Mouse (Mus musculus): ENCODE results near the gene Klk10.

- no peak for TF ChIP-seq CTCF (IDR thresholded peaks at IDR 0.05; ENCODE audit: control insufficient read depth, insufficient read depth, low read length)
- no peak for TF ChIP-seq POLR2A (IDR thresholded peaks at IDR 0.05; ENCODE audit: borderline replicate concordance, control insufficient read depth, low read depth, low read length)
Measured at GRCm38 (mm10) chr7:43769636-43770035, 11.2 kb upstream of the Klk10 start.
